Mouse (Mus musculus) erythroblast, adult 5-6 weeks (primary cell): ENCODE results near the gene Cfap58. TPM values are rescaled to one million over a fixed set of nuclear protein-coding genes. Genes with fewer than 3 reads are reported as not detected.

ENCODE experiments used
- ATAC-seq: replicated peaks from 2 replicates; pipeline ENCODE4 v1.8.0; 2016; ENCODE audit warnings: moderate number of reproducible peaks, mild to moderate bottlenecking, moderate TSS enrichment, inconsistent platforms; ENCODE audit not compliant: poor library complexity, low FRiP score, severe bottlenecking
- total RNA-seq, 2 experiments: library from RNA; stranded (forward) in 1 of 2; stranded (reverse) in 1 of 2; fragments of 150-400 nt in 1 of 2; fragments of 200-764, 138-1000 nt in 1 of 2; gene quantifications; 2 replicates each; pipeline versions ENCODE4 v1.2.3 to v1.2.4; 2015 to 2017; ENCODE audit warnings: low replicate concordance in 2 of 2

Gene Cfap58
- total RNA-seq, 2 experiments from 2014 or later: not detected

DNA sequence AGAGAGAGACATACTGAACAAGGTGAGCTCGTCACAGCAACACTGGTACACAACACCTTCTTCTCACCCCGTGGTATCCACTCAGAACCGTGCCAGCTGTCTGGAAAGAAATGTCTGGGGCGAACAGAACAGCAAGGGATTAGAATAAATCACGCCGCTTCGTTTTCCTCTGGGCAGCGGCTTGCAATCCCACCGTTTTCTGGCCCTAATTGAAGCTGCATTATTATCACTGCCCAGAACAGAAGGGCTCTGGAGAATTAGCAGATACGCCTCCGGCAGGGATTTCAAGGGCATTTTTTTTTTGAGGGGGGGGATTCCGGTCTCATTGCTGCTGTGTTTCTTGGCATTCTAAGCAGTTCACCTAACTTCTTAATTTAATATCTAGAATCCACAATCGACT is 20.7 kb downstream of the Cfap58 start:
- no peak for ATAC-seq

DNA sequence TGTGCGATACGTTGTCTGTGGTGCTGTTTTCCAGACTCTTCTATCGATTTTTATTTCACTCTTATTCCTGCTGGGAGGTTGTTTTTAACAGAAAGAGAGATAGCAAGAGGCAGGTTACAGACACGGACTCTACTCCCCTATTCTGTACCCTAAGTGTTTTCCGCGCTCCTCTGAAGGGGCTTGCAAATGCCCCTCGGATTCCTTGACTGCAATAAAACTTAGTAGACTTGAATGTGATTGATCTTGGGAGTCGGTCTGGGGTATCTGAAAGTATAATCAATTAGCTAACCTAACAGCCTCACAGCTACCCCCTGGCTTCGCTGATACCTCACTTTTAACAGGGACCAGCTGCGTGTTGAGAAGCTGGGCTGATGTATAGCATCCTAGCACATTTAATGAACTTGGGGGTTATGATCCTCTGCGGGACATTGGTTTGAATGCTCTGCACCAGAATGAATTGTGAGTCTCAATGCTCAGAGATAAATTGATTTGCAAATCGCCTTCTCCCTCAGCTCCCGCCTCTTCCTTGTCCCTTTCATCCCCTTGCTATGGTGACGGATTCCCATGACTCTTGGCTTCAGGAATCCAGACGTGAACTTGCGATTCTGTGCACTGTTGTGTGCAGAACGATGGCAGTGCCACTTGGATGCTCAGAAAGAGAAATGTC is 31.7 kb downstream of the Cfap58 start:
- ATAC-seq: no peak

- no peak for ATAC-seq
Measured at GRCm38 (mm10) chr19:47971066-47971465, 33.6 kb downstream of the Cfap58 start.

DNA sequence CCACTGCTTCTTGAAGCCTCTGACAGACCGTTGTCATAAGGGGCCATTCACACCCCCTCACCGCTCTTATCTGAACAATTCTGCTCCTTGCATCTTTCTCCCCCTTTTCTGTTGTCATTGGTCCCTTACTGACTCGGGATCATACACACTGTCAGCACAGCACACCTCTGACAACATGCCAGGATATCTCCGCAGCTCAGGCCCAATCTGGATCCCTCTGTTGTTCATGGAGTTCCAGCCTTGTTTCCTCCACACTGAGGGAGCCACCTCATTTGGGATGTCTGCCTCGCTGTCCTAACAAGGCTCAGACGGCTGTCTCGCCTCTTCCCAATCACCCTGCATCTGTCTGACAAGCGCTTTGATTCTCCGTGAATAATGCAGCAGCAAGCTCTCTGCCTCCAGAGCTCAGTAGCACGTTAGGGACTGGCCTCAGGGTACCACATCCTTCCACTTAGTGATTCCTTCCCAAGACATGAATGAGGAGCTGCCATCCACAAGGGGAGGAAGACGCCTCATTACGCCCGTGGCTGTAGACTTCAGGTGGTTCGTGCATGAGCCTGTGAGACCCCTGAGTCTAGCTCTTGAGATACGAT is 40.7 kb downstream of the Cfap58 start:
- no peak for ATAC-seq

GRCm38 (mm10) chr19:47979446-47979845 is 42.0 kb downstream of the Cfap58 start:
- ATAC-seq: no peak

DNA sequence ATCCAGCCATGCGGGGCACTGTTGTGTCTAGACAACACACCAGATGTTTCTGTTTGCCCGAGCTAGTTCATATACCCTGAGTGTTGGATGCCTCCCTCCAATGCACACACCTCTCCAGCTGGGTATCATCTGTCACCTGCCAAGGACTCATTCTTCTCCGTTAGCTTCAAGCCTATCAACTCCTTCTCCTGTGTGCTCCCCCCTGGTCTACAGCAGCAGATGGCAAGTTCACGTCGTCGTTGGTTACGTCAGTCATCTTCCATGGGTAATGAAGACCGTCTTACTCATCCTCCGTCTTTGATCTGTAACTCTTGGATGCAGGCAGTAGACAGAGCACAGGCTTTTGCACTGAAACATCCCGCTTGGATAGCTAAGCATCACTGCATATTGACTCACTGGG is 42.8 kb downstream of the Cfap58 start:
- ATAC-seq: no peak

GRCm38 (mm10) chr19:47985606-47986213 is 48.2 kb downstream of the Cfap58 start:
- no peak for ATAC-seq

GRCm38 (mm10) chr19:47987986-47988385 is 50.5 kb downstream of the Cfap58 start:
- ATAC-seq: no peak

- ATAC-seq: no peak
Measured at GRCm38 (mm10) chr19:47988456-47988855, 51.0 kb downstream of the Cfap58 start.

DNA sequence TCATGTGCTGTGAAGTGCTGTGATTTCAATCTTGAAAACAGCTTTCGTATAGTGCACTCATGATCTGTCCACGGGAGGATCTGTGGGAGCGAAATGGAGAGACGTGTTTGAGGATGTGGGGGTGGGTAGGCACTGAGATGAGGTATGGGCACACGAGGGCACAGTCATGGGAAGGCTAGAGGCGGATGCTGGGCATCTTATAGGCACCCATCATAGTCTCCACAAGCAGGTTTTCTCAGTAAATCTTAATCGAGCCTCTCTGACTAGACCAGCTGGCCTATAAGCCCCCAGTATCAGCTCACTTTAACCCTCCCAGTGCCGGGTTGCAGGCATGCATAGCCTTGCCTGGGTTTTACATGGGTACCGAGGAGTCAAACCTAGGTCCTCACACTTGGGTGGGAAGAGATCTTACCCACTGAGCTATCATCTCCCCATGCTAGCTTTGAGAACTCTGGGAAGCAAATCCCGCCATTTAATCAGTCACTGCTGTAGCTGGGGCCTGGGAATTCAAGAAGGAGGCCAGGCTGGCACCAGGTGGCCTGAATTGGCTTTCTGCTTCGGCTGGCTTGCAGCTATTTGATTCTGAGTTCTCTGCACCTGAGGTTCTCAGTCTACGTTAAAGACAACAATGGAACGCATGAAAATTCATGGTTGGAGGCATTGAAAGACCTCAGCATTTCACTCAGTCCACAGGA is 51.6 kb downstream of the Cfap58 start:
- no peak for ATAC-seq

DNA sequence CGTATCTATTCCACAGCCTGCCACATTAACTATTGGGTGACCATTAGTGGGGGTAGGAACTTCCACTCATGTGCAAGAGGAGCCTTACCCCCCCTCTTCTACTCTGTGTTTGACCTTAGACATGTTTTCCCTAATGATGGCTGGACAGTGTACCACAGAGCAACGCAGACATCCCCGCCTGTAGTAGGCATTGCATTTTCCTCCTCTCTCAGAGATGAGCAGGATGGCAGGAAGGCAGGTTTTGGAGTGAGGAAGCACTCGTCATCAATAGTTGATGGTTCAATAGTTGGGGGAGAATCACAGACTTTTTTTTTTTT is 52.1 kb downstream of the Cfap58 start:
- ATAC-seq: no peak

DNA sequence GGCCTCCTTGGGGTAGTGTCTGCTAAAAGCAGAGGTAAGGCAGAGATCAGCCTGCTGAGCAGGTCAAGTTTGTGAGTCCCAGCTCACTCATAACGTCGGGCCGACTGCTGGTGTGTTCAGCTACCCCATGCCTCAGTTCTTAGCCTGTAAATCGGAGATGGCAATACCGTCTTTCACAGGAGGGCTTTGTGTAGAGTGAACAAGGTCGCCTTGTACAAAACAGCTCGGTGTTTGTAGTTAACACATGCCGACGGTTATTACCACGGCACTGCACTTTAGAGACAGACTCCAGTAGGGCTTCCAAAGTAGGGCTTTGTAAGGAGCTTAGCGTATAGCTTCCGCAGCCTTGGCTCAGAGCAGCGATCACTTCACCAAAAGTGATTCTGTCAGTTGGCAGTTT is 63.8 kb downstream of the Cfap58 start:
- no peak for ATAC-seq

DNA sequence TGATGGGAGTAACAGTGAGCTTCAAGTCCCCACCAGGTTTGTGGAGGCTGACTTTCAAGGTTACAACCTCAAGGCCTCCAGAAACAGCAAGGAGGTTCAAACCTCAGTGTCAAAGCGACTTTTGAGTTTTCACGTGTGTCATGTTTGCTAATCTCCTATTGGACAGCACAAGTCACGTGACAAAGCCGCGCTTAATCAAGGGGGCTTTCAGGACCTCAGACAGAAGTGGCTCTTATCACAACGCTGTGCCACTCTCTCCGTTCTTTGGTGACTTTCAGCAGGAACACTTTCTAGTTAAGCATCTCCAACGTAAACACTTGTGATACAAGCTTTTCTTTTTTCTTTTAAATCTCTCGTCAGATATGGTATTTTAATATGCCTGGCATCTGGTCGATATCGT is 64.3 kb downstream of the Cfap58 start:
- no peak for ATAC-seq

DNA sequence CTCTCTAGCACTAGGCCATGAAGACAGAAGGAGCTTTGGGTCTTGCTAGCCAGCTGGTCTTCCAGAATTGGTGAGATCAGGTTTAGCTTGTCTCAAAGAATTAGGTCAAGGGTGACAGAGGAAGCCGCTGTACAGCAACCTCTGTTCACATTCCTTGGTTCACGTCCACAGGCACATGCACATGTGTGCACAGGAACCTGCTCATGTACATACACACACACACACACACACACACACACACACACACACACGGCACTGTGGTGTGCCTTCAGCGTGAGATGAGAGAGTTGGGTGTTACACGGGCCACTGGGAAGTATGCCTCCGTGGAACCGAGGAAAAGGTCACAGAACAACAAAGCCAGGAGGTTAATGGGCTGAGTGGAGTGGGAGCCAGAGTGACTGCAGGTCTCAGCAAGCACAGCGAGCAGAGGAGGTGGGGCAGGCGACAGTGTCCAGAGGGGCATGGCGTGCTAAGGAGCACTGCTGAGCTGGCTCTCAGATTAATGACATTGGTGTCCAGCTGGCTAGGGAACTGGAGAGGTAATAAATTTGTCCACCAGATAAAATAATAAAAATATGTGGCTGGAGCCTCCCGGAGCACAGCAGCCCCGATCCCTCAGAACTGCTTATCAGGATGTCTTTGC is 71.4 kb downstream of the Cfap58 start:
- no peak for ATAC-seq

DNA sequence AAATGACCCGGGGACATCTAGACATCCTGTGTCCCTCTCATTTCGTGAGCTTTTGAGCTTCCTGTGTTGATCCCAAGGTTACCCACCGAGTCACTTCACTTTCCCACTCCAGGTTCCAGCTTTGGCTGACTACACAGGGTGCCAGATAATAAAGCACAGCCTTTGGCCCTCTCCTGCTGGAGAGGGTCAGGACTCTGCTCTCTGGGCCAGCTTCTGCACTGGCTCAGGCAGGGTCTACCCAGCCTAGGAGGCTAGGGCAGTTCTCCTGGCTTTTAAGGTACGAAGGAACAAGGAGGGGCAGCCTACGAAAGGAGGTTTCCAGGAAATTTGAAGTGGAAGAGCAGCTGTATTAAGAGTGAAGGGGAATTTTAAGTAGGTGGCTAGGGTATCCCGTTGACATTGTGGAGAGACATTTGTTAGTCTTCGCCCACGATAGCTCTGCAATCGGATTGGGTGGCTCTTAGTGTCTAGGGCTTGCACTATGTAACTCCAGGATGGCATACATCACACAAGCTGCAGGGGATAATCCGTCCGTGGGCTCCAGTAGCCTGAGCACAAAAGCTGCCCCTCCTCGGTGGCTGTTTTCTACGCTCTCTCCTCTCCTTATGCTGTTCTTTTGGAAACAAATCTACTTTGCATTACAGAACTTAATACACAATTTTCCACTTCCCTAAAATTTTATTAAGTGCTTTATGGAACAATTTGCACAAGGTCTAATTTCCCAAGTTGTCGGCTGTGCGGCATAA is 72.3 kb downstream of the Cfap58 start:
- no peak for ATAC-seq

GRCm38 (mm10) chr19:48020103-48020502 is 82.6 kb downstream of the Cfap58 start:
- no peak for ATAC-seq

GRCm38 (mm10) chr19:48021435-48021834 is 84.0 kb downstream of the Cfap58 start:
- no peak for ATAC-seq

DNA sequence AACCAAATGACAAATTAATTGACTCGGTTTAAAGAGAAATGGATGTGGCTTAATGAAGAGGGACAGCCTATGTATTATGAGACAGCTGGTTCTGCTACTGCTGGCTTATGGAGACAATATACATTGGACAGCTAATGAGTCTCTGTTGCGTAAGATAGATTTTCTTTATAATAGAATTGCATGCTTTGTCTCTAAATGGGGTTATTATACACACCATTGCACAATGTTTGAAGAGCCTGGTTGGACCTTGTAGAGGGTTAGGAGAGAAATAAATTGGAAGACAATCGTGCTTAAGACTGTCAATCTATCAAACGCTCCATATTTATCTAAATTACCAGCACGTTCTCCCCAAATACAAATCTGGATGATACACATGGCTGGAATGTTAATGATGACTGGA is 85.3 kb downstream of the Cfap58 start:
- no peak for ATAC-seq

DNA sequence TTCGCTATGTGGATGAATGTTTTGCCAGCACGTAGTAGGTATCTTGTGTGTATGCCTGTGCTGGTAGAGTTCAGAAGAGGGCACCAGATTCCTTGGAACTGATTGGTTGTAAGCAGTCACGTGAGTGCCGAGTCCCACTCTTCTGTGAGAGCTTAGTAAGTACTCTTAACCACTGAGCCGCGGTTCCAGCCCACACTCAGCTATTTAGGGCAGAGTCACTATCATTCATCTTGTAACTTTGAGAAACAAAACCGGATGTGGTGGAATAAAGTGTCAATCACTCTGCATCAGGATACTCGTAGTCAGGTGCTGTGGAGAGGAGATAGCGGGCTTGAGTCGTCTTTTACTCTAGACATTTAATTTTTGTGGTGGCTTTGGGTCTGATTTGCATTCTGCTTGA is 86.3 kb downstream of the Cfap58 start:
- no peak for ATAC-seq

DNA sequence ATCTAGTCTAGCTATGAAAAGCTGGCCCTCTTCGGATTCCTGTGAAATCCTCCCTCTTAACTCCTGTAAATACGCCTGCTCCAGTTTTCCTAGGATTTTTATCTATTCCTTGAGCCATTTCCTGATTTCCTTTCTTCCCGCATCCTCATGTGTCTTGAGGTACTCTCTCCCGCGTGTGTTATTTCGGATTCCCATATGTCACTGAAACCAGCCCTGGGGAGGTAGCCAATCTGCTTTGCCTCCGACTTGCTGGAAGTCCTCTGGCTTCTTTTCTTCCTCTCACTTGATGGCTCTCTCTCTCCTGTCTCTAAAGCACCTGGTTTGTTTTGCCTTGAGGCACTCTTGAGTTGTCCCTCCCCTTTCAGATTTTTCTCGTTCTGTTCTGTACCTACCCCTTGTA is 87.9 kb downstream of the Cfap58 start:
- ATAC-seq: no peak
